In the genomic region with DNA sequence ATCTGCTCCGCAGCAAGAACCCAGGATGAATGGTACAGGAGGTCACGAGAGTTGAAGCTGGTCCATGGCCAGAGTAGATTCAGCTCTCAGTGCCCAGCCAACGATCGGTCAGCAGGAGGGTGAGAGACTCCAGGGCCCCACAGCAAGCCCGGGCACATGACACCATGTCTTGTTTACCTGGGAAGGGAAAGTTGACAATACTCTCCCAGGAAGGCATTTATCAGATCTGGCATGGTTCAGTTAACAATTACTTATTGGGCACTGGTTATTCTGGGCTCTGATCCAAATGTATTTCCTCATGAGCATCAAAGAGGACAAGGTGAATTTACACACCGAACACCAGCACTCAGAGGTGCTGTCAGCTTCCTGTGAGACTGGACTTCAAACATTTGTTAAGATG, we compare ENCODE assay signal across 11 mouse cellular contexts. TPM values are rescaled to one million over a fixed set of nuclear protein-coding genes. Genes with fewer than 3 reads are reported as not detected.
DNase-seq lines count a peak whose midpoint lies in the region; ATAC-seq lines count a peak whose summit lies in the region.
"Had no signal": no experiment of that assay in that cellular context is flagged by ENCODE, and none has a peak within 500 bp of the region (broad histone marks: within the 10 kb centered on the region; RNA-seq: fewer than 3 reads in every experiment).

No protein-coding gene starts in this region.

- H3K36me3 ChIP-seq in embryonic facial prominence, embryonic 14.5 days (ENCODE audit: control insufficient read depth, insufficient read depth, low read length): no peaks in the 10 kb centered on the region
- no peaks in the 10 kb centered on the region for H3K36me3 ChIP-seq in embryonic facial prominence, embryonic 10.5 days (replicated peaks)
- H3K36me3 ChIP-seq in midbrain, embryonic 11.5 days (ENCODE audit: control insufficient read depth, insufficient read depth, low read length): no peaks in the 10 kb centered on the region
- H3K36me3 ChIP-seq in midbrain, embryonic 13.5 days: no peaks in the 10 kb centered on the region
- no peaks in the 10 kb centered on the region for H3K36me3 ChIP-seq in stomach, embryonic 16.5 days (ENCODE audit: control insufficient read depth, insufficient read depth, low read length)
- H3K36me3 ChIP-seq: lung, embryonic 15.5 days had no signal

- H3K9me3 ChIP-seq in embryonic facial prominence, embryonic 14.5 days (ENCODE audit: control insufficient read depth, low read length): no peaks in the 10 kb centered on the region
- no peaks in the 10 kb centered on the region for H3K9me3 ChIP-seq in embryonic facial prominence, embryonic 10.5 days
- H3K9me3 ChIP-seq in midbrain, embryonic 11.5 days (ENCODE audit: control insufficient read depth, low read length): no peaks in the 10 kb centered on the region
- no peaks in the 10 kb centered on the region for H3K9me3 ChIP-seq in midbrain, embryonic 13.5 days
- no peaks in the 10 kb centered on the region for H3K9me3 ChIP-seq in stomach, embryonic 16.5 days (replicated peaks; ENCODE audit: control insufficient read depth, low read length)
- H3K9me3 ChIP-seq: lung, embryonic 15.5 days had no signal

- H3K4me2 ChIP-seq in embryonic facial prominence, embryonic 14.5 days (ENCODE audit: low read depth, low read length): no peak overlapping the region
- no peak overlapping the region for H3K4me2 ChIP-seq in midbrain, embryonic 11.5 days
- no peak overlapping the region for H3K4me2 ChIP-seq in midbrain, embryonic 13.5 days (replicated peaks)
- no peak overlapping the region for H3K4me2 ChIP-seq in stomach, embryonic 16.5 days (ENCODE audit: low read depth, low read length)
- H3K4me2 ChIP-seq: lung, embryonic 15.5 days had no signal

- no peaks in the 10 kb centered on the region for H3K4me1 ChIP-seq in embryonic facial prominence, embryonic 14.5 days (ENCODE audit: control insufficient read depth, insufficient read depth, low read length)
- H3K4me1 ChIP-seq in embryonic facial prominence, embryonic 10.5 days: peaks cover 11% of the 10 kb centered on the region
- H3K4me1 ChIP-seq in midbrain, embryonic 11.5 days (ENCODE audit: control insufficient read depth, insufficient read depth, low read length): no peaks in the 10 kb centered on the region
- no peaks in the 10 kb centered on the region for H3K4me1 ChIP-seq in midbrain, embryonic 13.5 days (replicated peaks)
- no peaks in the 10 kb centered on the region for H3K4me1 ChIP-seq in stomach, embryonic 16.5 days (ENCODE audit: control insufficient read depth, insufficient read depth, low read length)

- no peak overlapping the region for H3K9ac ChIP-seq in embryonic facial prominence, embryonic 14.5 days (ENCODE audit: low read depth, low read length)
- H3K9ac ChIP-seq in midbrain, embryonic 11.5 days (ENCODE audit: low read length): no peak overlapping the region
- H3K9ac ChIP-seq in midbrain, embryonic 13.5 days (replicated peaks): no peak overlapping the region
- H3K9ac ChIP-seq in stomach, embryonic 16.5 days (ENCODE audit: low read length): no peak overlapping the region
- H3K9ac ChIP-seq: lung, embryonic 15.5 days had no signal

- 82% methylated on average over 6 of the region's 6 CpGs for WGBS in embryonic facial prominence, embryonic 14.5 days
- 87% methylated on average over 6 of the region's 6 CpGs for WGBS in embryonic facial prominence, embryonic 10.5 days
- WGBS in midbrain, embryonic 11.5 days: 88% methylated on average over 6 of the region's 6 CpGs
- WGBS in midbrain, embryonic 13.5 days: 85% methylated on average over 6 of the region's 6 CpGs
- 50% methylated on average over 6 of the region's 6 CpGs for WGBS in stomach, embryonic 16.5 days

- ATAC-seq in embryonic facial prominence, embryonic 14.5 days (ENCODE audit: low read depth): peak; percentile 44; the same call in 1 of the 2 replicates
- ATAC-seq in midbrain, embryonic 11.5 days (ENCODE audit: low FRiP score): no peak
- no peak for ATAC-seq in midbrain, embryonic 13.5 days
- peak; percentile 65; the same call in 1 of the 2 replicates for ATAC-seq in stomach, embryonic 16.5 days (ENCODE audit: insufficient read depth, low FRiP score)

- no peak overlapping the region for H3K4me3 ChIP-seq in embryonic facial prominence, embryonic 14.5 days (ENCODE audit: low read depth, low read length)
- H3K4me3 ChIP-seq in embryonic facial prominence, embryonic 10.5 days: no peak overlapping the region
- H3K4me3 ChIP-seq in midbrain, embryonic 11.5 days (ENCODE audit: low read depth, low read length): no peak overlapping the region
- no peak overlapping the region for H3K4me3 ChIP-seq in midbrain, embryonic 13.5 days (replicated peaks)
- no peak overlapping the region for H3K4me3 ChIP-seq in stomach, embryonic 16.5 days (replicated peaks; ENCODE audit: low read length)
- H3K4me3 ChIP-seq: erythroblast, embryonic 14.5 days; heart, adult 2 months; lung, embryonic 15.5 days had no signal

- no peak overlapping the region for H3K27ac ChIP-seq in embryonic facial prominence, embryonic 14.5 days (replicated peaks; ENCODE audit: low read depth, low read length)
- no peak overlapping the region for H3K27ac ChIP-seq in embryonic facial prominence, embryonic 10.5 days (replicated peaks)
- H3K27ac ChIP-seq in midbrain, embryonic 11.5 days (ENCODE audit: low read depth, low read length): no peak overlapping the region
- no peak overlapping the region for H3K27ac ChIP-seq in midbrain, embryonic 13.5 days
- no peak overlapping the region for H3K27ac ChIP-seq in stomach, embryonic 16.5 days (ENCODE audit: low read length)
- H3K27ac ChIP-seq: heart, adult 2 months; lung, embryonic 15.5 days had no signal

- H3K27me3 ChIP-seq in embryonic facial prominence, embryonic 14.5 days (replicated peaks; ENCODE audit: control insufficient read depth, insufficient read depth, low read length): no peaks in the 10 kb centered on the region
- no peaks in the 10 kb centered on the region for H3K27me3 ChIP-seq in embryonic facial prominence, embryonic 10.5 days (replicated peaks; ENCODE audit: low read depth, poor library complexity, severe bottlenecking)
- no peaks in the 10 kb centered on the region for H3K27me3 ChIP-seq in midbrain, embryonic 11.5 days (ENCODE audit: control insufficient read depth, insufficient read depth, low read length)
- H3K27me3 ChIP-seq in midbrain, embryonic 13.5 days: no peaks in the 10 kb centered on the region
- H3K27me3 ChIP-seq in stomach, embryonic 16.5 days (ENCODE audit: control insufficient read depth, insufficient read depth, low read length): no peaks in the 10 kb centered on the region
- H3K27me3 ChIP-seq: lung, embryonic 15.5 days had no signal

- DNase-seq in embryonic facial prominence, embryonic 14.5 days (ENCODE audit: low spot score): peak; percentile 46
- DNase-seq in embryonic facial prominence, embryonic 10.5 days (ENCODE audit: low spot score): no peak
- DNase-seq in midbrain, embryonic 11.5 days (ENCODE audit: low spot score, missing footprints): peak; percentile 14
- DNase-seq in heart, postnatal 4 days: peak; percentile 24
- DNase-seq in thymus, postnatal 10 days (ENCODE audit: low spot score in 2 of 2): no peak
- DNase-seq in embryo, embryonic 9.5 days (ENCODE audit: extremely low spot score): no peak

RNA-seq across cellular contexts. Expression of a gene that starts 38.5 kb away (rescaled TPM):
- 3.4 and 3.9 TPM in 2 replicates for polyA plus RNA-seq in embryonic facial prominence, embryonic 14.5 days (2014; fragmentation: Nextera tagmentation; extraction: Ambion mirVana)
- polyA plus RNA-seq in embryonic facial prominence, embryonic 10.5 days (2016; fragmentation: Nextera tagmentation; extraction: Ambion mirVana): 2.6 and 3.2 TPM in 2 replicates
- polyA plus RNA-seq in midbrain, embryonic 11.5 days (2014; fragmentation: Nextera tagmentation; extraction: Ambion mirVana): 4.2 and 4.4 TPM in 2 replicates
- polyA plus RNA-seq in midbrain, embryonic 13.5 days (2015; fragmentation: Nextera tagmentation; extraction: Ambion mirVana): 1.5 and 1.6 TPM in 2 replicates
- 1 to 10 TPM; 2.9 to 3.1 TPM for total RNA-seq in heart, postnatal 4 days (2021)
- 5.2 and 6.1 TPM in 2 replicates for polyA plus RNA-seq in stomach, embryonic 16.5 days (2015; fragmentation: Nextera tagmentation; extraction: Ambion mirVana)

Comparison
In these comparisons a context has a peak if more than half of its experiments do, and no peak if none do; other contexts are left out.
1. DNase-seq: peak in embryonic facial prominence, embryonic 14.5 days (single experiment), midbrain, embryonic 11.5 days (single experiment) and heart, postnatal 4 days (single experiment); none in embryonic facial prominence, embryonic 10.5 days (single experiment), thymus, postnatal 10 days (0 of 2) and embryo, embryonic 9.5 days (single experiment).
2. ATAC-seq: peak in embryonic facial prominence, embryonic 14.5 days (single experiment) and stomach, embryonic 16.5 days (single experiment); none in midbrain, embryonic 11.5 days (single experiment) and midbrain, embryonic 13.5 days (single experiment).